Mouse (Mus musculus) MN1 (cell line): ENCODE data around the gene Plk1.

ENCODE experiments used
- DNase-seq: peaks from one replicate; pipeline ENCODE4 v3.0.0-alpha.2; 2016; ENCODE audit warnings: low spot score

Gene Plk1

GRCm38 (mm10) chr7:122158915-122159902 is at the start of gene Plk1:
Plk1 (plus strand) TSS chr7:122159439.
- DNase-seq: peak; percentile 89

DNA sequence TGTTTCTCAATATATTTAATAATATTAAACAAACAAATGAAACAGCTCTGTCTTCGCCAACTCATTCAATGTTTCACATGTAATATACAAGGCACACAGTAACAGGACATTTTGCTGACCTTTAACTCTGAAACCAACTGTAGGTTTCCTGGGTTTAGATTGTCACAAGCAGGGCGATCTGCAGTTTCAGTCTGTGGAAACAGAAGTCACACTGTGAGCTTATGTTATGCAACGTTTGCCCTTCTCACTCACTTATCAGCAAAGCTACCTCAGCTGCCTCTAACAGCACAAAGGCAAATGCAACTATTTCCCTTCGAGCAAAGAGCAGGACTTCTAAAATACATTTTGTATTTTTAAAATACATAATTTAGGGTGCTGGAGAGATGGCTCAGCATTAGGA is 35.7 kb upstream of the Plk1 start:
- DNase-seq: no peak

DNA sequence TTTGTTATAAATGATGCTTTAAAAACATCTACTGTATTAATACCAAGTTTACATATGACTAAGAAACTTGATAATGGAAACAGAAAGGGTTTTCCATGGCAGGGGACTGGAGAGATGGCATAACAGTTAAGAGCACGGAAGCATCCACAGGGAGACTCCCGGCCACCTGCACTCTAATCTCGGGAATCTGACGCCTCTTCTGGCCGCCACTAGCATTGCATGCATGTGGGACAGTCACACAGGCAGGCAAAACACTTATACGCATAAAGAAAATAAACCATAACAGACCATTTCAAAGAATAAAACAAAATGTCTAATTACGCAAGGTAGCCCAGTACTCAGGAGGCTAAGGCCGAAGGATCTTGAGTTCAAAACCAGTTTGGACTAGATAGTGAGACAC is 33.6 kb upstream of the Plk1 start:
- no peak for DNase-seq

DNA sequence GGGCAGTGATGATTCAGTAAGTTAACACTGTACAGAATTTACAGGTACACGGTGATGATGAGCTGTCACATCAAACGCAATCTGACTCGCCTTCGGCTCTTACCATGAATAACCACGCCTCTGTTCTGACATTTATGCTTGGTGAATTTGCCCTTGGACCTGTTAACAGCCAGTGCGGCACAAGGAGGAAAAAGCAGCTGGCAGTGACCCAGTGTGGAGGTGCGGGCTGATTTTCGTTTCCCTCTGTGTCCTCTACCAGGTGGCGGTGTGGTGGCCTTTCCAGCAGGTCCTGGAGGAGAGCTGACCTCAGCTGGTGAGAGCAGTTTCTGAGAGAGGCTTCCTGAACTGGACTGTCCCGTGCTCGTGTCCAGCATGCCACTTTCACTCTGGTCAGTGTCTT is 32.3 kb upstream of the Plk1 start:
- no peak for DNase-seq

DNA sequence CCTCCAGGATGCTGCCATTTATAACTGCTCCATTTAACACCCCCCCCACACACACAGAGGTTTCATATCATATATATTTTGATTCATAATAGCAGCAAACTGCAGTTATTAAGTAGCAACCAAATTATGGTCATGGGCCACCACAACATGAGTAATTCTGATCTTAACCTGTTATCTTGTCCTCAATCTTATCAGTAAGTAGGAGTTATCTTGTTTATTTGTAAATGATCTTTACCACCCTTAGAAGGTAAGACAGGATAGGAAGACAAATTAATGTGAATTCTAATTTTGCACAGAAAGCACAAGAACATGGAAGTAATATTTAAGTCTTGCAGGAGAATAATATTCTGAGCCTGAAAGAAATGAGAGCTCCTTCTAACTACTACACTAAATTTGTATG is 27.4 kb upstream of the Plk1 start:
- no peak for DNase-seq

DNA sequence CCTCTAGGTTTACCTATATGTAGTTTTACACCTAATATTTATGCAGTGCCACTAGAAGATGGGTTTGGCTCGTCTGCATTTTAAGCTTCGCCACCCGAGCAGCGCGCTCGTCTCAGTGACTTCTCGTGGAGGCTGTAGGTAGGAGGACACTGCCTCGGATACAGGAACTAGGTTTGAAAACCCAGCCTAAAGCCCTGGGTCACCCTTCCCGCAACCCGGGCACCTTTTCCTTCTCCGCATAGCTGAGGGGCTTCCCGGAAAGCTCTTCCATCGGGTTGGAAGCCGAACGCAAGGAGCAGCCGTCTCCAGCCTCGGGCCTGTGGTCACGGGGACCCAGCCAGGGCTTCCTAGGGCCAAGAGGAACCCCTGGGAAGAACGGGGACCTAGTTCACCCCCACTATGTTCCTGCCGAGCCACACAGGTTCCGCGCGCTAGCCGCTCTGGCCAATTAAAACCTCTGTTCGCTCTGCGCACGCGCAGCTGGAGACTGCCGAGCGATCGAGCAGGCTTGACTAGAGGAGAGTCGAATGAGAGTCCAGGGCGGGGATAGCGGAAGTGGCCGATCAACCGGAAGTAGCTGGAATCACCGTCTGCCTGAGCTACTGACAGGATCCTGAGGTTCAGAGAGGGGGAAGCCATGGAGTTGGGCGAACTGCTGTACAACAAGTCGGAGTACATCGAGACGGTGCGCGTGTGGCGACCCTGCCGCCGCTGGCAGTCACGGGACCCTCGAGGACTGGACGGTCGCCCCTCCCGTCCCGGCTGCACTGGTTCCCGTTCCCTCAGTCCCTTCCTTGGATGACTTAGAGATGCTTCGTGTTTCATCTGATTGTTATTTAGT is 26.5 kb upstream of the Plk1 start, which contains the start of the genes Palb2 and Dctn5:
TSS of gene Palb2 (minus strand) at position 489 of the 841 bp plus-strand sequence.
TSS of gene Dctn5 (plus strand) at position 545 of the 841 bp plus-strand sequence.
- peak; percentile 98 for DNase-seq

GRCm38 (mm10) chr7:122133338-122133625 is 26.0 kb upstream of the Plk1 start:
- no peak for DNase-seq

GRCm38 (mm10) chr7:122135070-122135469 is 24.2 kb upstream of the Plk1 start:
- DNase-seq: peak; percentile 12

DNA sequence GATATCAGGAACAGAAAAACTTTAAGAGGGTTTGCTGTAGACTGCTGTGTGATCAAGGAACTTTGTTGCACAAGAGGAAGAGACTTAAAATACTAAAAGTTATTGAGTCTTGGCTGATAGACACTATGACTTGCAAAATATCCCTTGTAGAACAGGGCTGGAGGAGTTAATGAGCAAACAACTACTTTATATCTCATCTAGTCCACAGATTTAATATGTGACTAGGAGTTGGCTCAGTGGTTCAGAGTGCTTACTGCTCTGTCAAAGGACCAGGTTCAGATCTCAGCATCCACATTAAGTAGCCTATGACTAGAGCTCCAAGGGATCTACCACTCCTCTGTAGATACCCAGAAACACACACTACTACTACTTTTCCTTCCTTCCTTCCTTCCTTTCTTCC is 22.2 kb upstream of the Plk1 start:
- no peak for DNase-seq

- DNase-seq: no peak
Observed at GRCm38 (mm10) chr7:122138190-122138589, 21.0 kb upstream of the Plk1 start.

- DNase-seq: no peak
Observed at GRCm38 (mm10) chr7:122140991-122141390, 18.2 kb upstream of the Plk1 start.

DNA sequence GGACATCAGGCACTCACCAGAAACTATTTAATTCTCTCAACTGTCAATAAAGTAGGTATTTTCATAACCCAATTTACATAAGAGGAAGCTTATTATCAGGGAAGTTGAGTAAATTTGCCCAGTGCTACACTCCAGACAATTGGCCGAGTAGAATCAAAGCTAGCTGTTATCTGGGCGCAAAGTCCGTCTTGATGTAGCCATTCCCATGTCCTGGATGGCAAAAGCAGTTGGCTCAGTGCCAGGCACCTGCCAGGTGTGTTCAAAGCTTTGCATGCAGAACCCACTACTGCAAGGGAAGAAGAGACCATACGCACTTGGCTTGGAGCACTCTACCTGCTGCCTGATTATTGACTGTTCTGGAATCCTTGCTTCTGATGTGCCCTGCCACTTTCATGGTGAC is 6.8 kb upstream of the Plk1 start:
- no peak for DNase-seq

DNA sequence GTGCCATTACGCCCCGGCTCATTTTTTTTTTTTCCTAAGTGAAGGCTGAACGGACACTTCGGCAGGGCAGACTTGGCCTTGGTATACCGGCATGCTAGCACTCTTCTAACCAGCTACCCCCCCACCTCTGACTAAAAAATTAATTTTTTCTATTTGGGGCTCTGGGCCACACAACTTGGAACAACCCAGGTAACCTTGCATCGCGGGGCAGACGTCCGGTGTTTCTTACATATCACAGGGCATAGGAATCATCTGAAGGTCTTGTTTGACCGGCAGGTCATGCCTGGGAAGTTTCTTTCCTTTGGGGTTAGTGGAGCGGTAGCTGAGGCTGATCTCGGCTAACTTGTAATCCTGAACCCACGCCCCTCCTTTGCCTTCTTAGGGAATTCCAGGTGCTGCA is 751 bp upstream of the Plk1 start:
- DNase-seq: no peak

- no peak for DNase-seq
Observed at GRCm38 (mm10) chr7:122160037-122160436, 798 bp downstream of the Plk1 start.

GRCm38 (mm10) chr7:122163766-122164165 is 4.5 kb downstream of the Plk1 start:
- no peak for DNase-seq

GRCm38 (mm10) chr7:122167203-122167602 is 8.0 kb downstream of the Plk1 start:
- no peak for DNase-seq

DNA sequence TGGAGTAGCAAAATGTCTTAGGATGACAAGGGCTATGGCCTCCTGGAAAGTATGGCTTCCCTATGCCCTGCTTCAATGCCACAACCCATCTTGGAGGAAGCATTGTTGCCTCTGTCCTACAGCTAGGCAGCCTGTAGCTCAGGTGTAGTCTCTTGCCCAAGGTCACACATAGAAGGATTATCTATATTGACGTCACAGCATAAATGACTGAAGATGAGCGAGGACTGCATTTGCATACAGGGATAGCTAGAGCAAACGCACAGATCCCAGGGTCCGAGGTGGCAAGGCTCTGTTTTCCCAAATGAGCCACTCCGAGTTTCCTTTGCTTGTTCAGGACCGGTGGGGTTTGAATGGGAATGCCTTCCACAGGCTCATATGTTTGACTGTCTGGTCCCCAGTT is 11.5 kb downstream of the Plk1 start:
- DNase-seq: no peak

- no peak for DNase-seq
Observed at GRCm38 (mm10) chr7:122171613-122172012, 12.4 kb downstream of the Plk1 start.

GRCm38 (mm10) chr7:122180720-122181119 is 21.5 kb downstream of the Plk1 start:
- DNase-seq: no peak

DNA sequence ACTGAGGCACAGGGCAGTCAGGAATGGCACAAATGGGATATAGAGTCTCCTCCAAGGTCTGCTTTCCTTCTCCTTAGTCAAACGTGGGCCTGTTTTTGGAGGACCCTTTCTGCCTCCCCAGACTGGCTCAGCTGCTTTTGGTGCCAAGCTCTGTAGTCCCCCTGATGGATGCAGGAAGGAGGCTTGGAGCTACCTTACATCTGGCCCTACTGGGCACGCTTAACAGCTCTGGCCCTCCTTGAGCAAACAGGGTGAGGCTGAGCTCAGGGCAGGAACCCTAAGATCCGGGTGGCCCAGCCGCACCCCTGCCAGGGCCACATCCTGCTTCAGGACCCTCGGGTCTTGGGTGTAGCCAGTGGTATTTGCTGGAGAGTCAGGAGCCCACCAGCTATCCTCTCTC is 25.3 kb downstream of the Plk1 start:
- DNase-seq: no peak

- no peak for DNase-seq
Observed at GRCm38 (mm10) chr7:122186043-122186442, 26.8 kb downstream of the Plk1 start, which contains the start of gene Ern2. Ern2 (minus strand) TSS chr7:122186207.

DNA sequence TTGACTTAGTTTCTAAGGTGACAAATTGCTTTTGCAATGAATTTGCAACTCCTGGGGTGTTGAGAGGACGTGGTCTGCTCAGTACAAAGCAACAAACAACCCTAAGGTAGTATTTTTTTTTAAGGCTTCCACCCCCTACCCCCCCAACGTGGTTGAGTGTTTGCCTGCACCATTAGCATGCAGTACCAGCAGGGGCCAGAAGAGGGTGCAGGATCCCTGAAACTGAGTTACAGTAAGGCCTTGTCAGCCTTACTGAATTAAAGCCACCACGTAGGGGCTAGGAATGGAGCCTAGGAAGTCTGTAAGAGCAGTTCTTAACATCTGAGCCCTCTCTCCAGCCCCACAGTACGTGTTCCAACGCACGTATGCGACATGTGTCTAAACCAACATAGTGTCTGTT is 30.2 kb downstream of the Plk1 start:
- DNase-seq: no peak

DNA sequence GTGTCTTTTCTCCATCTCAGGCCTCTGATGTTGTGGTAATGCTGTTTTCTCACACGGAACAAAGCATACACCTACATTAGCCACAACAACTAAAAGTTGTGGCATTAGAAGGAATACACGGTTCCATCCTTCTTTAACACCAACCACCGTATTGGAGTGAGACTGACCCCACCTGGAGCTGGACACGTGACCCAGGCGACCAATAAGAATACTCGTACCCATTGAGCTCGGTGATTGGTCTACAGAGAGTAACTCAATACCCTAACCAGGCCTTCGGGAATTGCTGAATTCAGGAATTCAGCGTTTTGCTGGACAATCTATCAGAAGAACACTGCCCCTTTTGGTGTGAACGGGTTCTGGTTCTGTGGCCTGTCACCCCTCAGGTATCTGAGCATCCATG is 31.9 kb downstream of the Plk1 start:
- DNase-seq: no peak
